Mouse (Mus musculus) neutrophil, adult 83 days (primary cell): ENCODE data around the gene Prl2a1. TPM values are rescaled to one million over a fixed set of nuclear protein-coding genes. Genes with fewer than 3 reads are reported as not detected.

Experiments used
- total RNA-seq, 2 experiments: library from RNA; stranded (reverse); gene quantifications; one replicate each; pipeline ENCODE4 v1.2.4; 2023

The Prl2a1 gene
- total RNA-seq = not detected

GRCm38 (mm10) chr13:27801354-27801753 is at the start of gene Prl2a1:
TSS of gene Prl2a1 (plus strand) at chr13:27801654.

GRCm38 (mm10) chr13:27780704-27781103 is 20.8 kb upstream of the Prl2a1 start, which contains the start of gene Prl7c1:
TSS of gene Prl7c1 (minus strand) at chr13:27780804.

GRCm38 (mm10) chr13:27849042-27849441 is 47.6 kb downstream of the Prl2a1 start, which contains the start of gene Prl2c1:
TSS of gene Prl2c1 (plus strand) at chr13:27849342.

Other genes starting within 250 kb of the Prl2a1 start
- not detected for gene Prl8a9, start 237.0 kb upstream of the Prl2a1 start, total RNA-seq
- gene Prl8a1, start 219.5 kb upstream of the Prl2a1 start, total RNA-seq = not detected
- gene Prl7b1, start 191.1 kb upstream of the Prl2a1 start, total RNA-seq = not detected
- gene Prl7a1, start 159.2 kb upstream of the Prl2a1 start, total RNA-seq = not detected
- not detected for gene Prl7a2, start 133.6 kb upstream of the Prl2a1 start, total RNA-seq
- gene Prl7d1, start 84.9 kb upstream of the Prl2a1 start, total RNA-seq = not detected
- not detected for gene Prl7c1, start 20.9 kb upstream of the Prl2a1 start, total RNA-seq
- not detected for gene Prl2c1, start 47.7 kb downstream of the Prl2a1 start, total RNA-seq
- gene Prl4a1, start 214.6 kb downstream of the Prl2a1 start, total RNA-seq = not detected